In genomic region chr2:156763101-156763500, GRCm38 (mm10) we compare ENCODE assay signal across 11 mouse cellular contexts. TPM values are rescaled to one million over a fixed set of nuclear protein-coding genes. Genes with fewer than 3 reads are reported as not detected.
DNase-seq lines count a peak whose midpoint lies in the region; ATAC-seq and TF ChIP-seq lines count a peak whose summit lies in the region.
"Had no signal": no experiment of that assay in that cellular context is flagged by ENCODE, and none has a peak within 500 bp of the region (broad histone marks: within the 10 kb centered on the region; RNA-seq: fewer than 3 reads in every experiment).

No protein-coding gene starts in this region.

- peak; percentile 74 to 89 for DNase-seq in adrenal gland, adult (ENCODE audit: inconsistent age in 2 of 2, low spot score in 1 of 2)
- DNase-seq in adrenal gland, postnatal 4 days (ENCODE audit: low spot score in 2 of 2), result no peak
- no peak for DNase-seq in midbrain, embryonic 14.5 days
- peak; percentile 78 for DNase-seq in kidney, adult 2 months
- no peak for DNase-seq in cerebellum, adult 9-10 months

- H3K36me3 ChIP-seq in midbrain, embryonic 15.5 days (replicated peaks), result peaks cover 53% of the 10 kb centered on the region
- peaks cover 69% of the 10 kb centered on the region for H3K36me3 ChIP-seq in midbrain, embryonic 14.5 days (ENCODE audit: control insufficient read depth, insufficient read depth, low read length)
- H3K36me3 ChIP-seq in kidney, adult 2 months (ENCODE audit: control insufficient read depth, insufficient read depth, low read length), result no peaks in the 10 kb centered on the region; the same call in 1 of the 2 replicates
- H3K36me3 ChIP-seq in neural tube, embryonic 14.5 days (ENCODE audit: control insufficient read depth, insufficient read depth, low read length), result peaks cover 57% of the 10 kb centered on the region; the same call in 1 of the 2 replicates

- no peak overlapping the region for H3K9ac ChIP-seq in midbrain, embryonic 15.5 days
- no peak overlapping the region for H3K9ac ChIP-seq in midbrain, embryonic 14.5 days (replicated peaks; ENCODE audit: low read length)
- H3K9ac ChIP-seq in neural tube, embryonic 14.5 days (replicated peaks; ENCODE audit: low read depth, low read length), result no peak overlapping the region
- H3K9ac ChIP-seq: embryonic facial prominence, embryonic 15.5 days; intestine, embryonic 15.5 days had no signal

- no peak overlapping the region for H3K4me2 ChIP-seq in midbrain, embryonic 15.5 days
- no peak overlapping the region for H3K4me2 ChIP-seq in midbrain, embryonic 14.5 days (ENCODE audit: low read length)
- no peak overlapping the region for H3K4me2 ChIP-seq in neural tube, embryonic 14.5 days (ENCODE audit: low read depth, low read length)
- H3K4me2 ChIP-seq: embryonic facial prominence, embryonic 15.5 days; intestine, embryonic 15.5 days had no signal

- 0 out of 2 replicates have a peak, but pooled peaks have one; percentile 41 for ATAC-seq in midbrain, embryonic 15.5 days (replicated peaks)
- no peak for ATAC-seq in midbrain, embryonic 14.5 days (ENCODE audit: low FRiP score, low TSS enrichment)
- ATAC-seq in neural tube, embryonic 14.5 days (ENCODE audit: low read depth), result 0 out of 2 replicates have a peak, but pooled peaks have one; percentile 7
- no peak for ATAC-seq in inflammation-experienced regulatory T-cells, adult 6 months
- ATAC-seq: intestine, embryonic 15.5 days had no signal

- H3K27ac ChIP-seq in midbrain, embryonic 15.5 days, result 0 out of 2 replicates have a peak overlapping the region, but pooled peaks have one; percentile 6
- no peak overlapping the region for H3K27ac ChIP-seq in midbrain, embryonic 14.5 days (replicated peaks; ENCODE audit: low read depth, low read length)
- no peak overlapping the region for H3K27ac ChIP-seq in kidney, adult 2 months (ENCODE audit: insufficient read depth, low read depth, low read length)
- H3K27ac ChIP-seq in neural tube, embryonic 14.5 days (ENCODE audit: low read depth, low read length), result no peak overlapping the region
- H3K27ac ChIP-seq: embryonic facial prominence, embryonic 15.5 days; intestine, embryonic 15.5 days had no signal

- no peak overlapping the region for H3K4me3 ChIP-seq in midbrain, embryonic 15.5 days
- H3K4me3 ChIP-seq in midbrain, embryonic 14.5 days (replicated peaks; ENCODE audit: low read depth, low read length), result no peak overlapping the region
- no peak overlapping the region for H3K4me3 ChIP-seq in kidney, adult 2 months (ENCODE audit: insufficient read depth, low read depth, low read length)
- no peak overlapping the region for H3K4me3 ChIP-seq in neural tube, embryonic 14.5 days (ENCODE audit: low read depth, low read length)
- H3K4me3 ChIP-seq: embryonic facial prominence, embryonic 15.5 days; intestine, embryonic 15.5 days; myocyte had no signal

- no peaks in the 10 kb centered on the region for H3K27me3 ChIP-seq in midbrain, embryonic 15.5 days (replicated peaks)
- no peaks in the 10 kb centered on the region for H3K27me3 ChIP-seq in midbrain, embryonic 14.5 days (ENCODE audit: control insufficient read depth, insufficient read depth, low read length)
- no peaks in the 10 kb centered on the region for H3K27me3 ChIP-seq in kidney, adult 2 months (replicated peaks; ENCODE audit: control insufficient read depth, insufficient read depth, low read length)
- H3K27me3 ChIP-seq in neural tube, embryonic 14.5 days (ENCODE audit: control insufficient read depth, insufficient read depth, low read length), result no peaks in the 10 kb centered on the region
- H3K27me3 ChIP-seq: embryonic facial prominence, embryonic 15.5 days; intestine, embryonic 15.5 days had no signal

- WGBS in midbrain, embryonic 15.5 days, result 84% methylated on average over 11 of the region's 11 CpGs
- WGBS in midbrain, embryonic 14.5 days, result 85% methylated on average over 11 of the region's 11 CpGs
- whole genome bisulfite sequencing in kidney, adult 2 months, result 57% methylated on average over 11 of the region's 11 CpGs
- 73% methylated on average over 11 of the region's 11 CpGs for WGBS in neural tube, embryonic 14.5 days

- no peak for TF ChIP-seq CTCF in kidney, adult 2 months (conservative IDR thresholded peaks at IDR 0.05; ENCODE audit: insufficient read depth, insufficient read length, low read depth, low read length)

- no peaks in the 10 kb centered on the region for H3K9me3 ChIP-seq in midbrain, embryonic 15.5 days
- H3K9me3 ChIP-seq in midbrain, embryonic 14.5 days (ENCODE audit: control insufficient read depth, low read length), result 0 out of 2 replicates have a peak, but pooled peaks cover 3% of the 10 kb centered on the region
- H3K9me3 ChIP-seq in neural tube, embryonic 14.5 days (ENCODE audit: control insufficient read depth, low read length), result no peaks in the 10 kb centered on the region
- H3K9me3 ChIP-seq: embryonic facial prominence, embryonic 15.5 days; intestine, embryonic 15.5 days had no signal

- TF ChIP-seq POLR2A in kidney, adult 2 months (IDR thresholded peaks at IDR 0.05; ENCODE audit: low read depth, low read length), result no peak

- H3K4me1 ChIP-seq in midbrain, embryonic 15.5 days, result no peaks in the 10 kb centered on the region
- no peaks in the 10 kb centered on the region for H3K4me1 ChIP-seq in midbrain, embryonic 14.5 days (ENCODE audit: control insufficient read depth, insufficient read depth, low read length)
- H3K4me1 ChIP-seq in kidney, adult 2 months (ENCODE audit: control insufficient read depth, insufficient read depth, low read length), result no peaks in the 10 kb centered on the region
- 0 out of 2 replicates have a peak, but pooled peaks cover 2% of the 10 kb centered on the region for H3K4me1 ChIP-seq in neural tube, embryonic 14.5 days (ENCODE audit: control insufficient read depth, insufficient read depth, low read length)
- H3K4me1 ChIP-seq: intestine, embryonic 15.5 days had no signal

RNA-seq across cellular contexts. Expression of gene Myl9, which starts 12.1 kb away (rescaled TPM):
- total RNA-seq in adrenal gland, postnatal 4 days (2021), result 10 to 100 TPM; 82.3 to 84.4 TPM
- polyA plus RNA-seq in midbrain, embryonic 15.5 days (2015; fragmentation: Nextera tagmentation; extraction: Ambion mirVana), result 41.2 and 41.6 TPM in 2 replicates
- 22.5 and 33.0 TPM in 2 replicates for polyA plus RNA-seq in midbrain, embryonic 14.5 days (2014; fragmentation: Nextera tagmentation; extraction: Ambion mirVana)
- 155 and 157 TPM in 2 replicates for polyA plus RNA-seq in kidney, adult 2 months (2012; rRNA removed)
- 23.3 and 43.0 TPM in 2 replicates for polyA plus RNA-seq in neural tube, embryonic 14.5 days (2014; fragmentation: Nextera tagmentation; extraction: Ambion mirVana)
- not detected for polyA plus RNA-seq in inflammation-experienced regulatory T-cells, adult 6 months (2017; shearing (Covaris generic))

Comparison
In these comparisons a context has a peak if more than half of its experiments do, and no peak if none do; other contexts are left out.
1. DNase-seq: peak in adrenal gland, adult (2 of 2) and kidney, adult 2 months (single experiment); none in adrenal gland, postnatal 4 days (0 of 2), midbrain, embryonic 14.5 days (single experiment) and cerebellum, adult 9-10 months (single experiment).
2. ATAC-seq: peak in midbrain, embryonic 15.5 days (single experiment) and neural tube, embryonic 14.5 days (single experiment); none in midbrain, embryonic 14.5 days (single experiment) and inflammation-experienced regulatory T-cells, adult 6 months (single experiment).
3. RNA of gene Myl9, which starts 12.1 kb away (polyA plus RNA-seq): 155 to 157 TPM in kidney, adult 2 months, 41.2 to 41.6 TPM in midbrain, embryonic 15.5 days, 22.5 to 33.0 TPM in midbrain, embryonic 14.5 days and 23.3 to 43.0 TPM in neural tube, embryonic 14.5 days; not detected in inflammation-experienced regulatory T-cells, adult 6 months; every median in the first group is over 10 times any median in the second.